Mouse (Mus musculus) forebrain, embryonic 15.5 days (tissue): ENCODE results near the gene Paqr3. TPM values are rescaled to one million over a fixed set of nuclear protein-coding genes. Genes with fewer than 3 reads are reported as not detected.

Experiments used
- ATAC-seq: fragments of 200-750 bp; cut with Nextera tagmentation; replicated peaks from 2 replicates; pipeline ENCODE4 v1.8.0; 2017; ENCODE audit warnings: mild to moderate bottlenecking, moderate TSS enrichment, moderate library complexity
- H3K27ac ChIP-seq: fragments of 300-500 bp; sonication (generic); replicated peaks from 2 replicates; pipeline ENCODE4 v1.5.1; 2015; ENCODE audit warnings: mild to moderate bottlenecking, inconsistent platforms
- H3K27me3 ChIP-seq: fragments of 300-500 bp; sonication (generic); 2 replicates; pipeline ENCODE4 v1.6.1; 2015; ENCODE audit warnings: inconsistent platforms
- H3K36me3 ChIP-seq: fragments of 300-500 bp; sonication (generic); 2 replicates; pipeline ENCODE4 v1.6.1; 2015; ENCODE audit warnings: mild to moderate bottlenecking, inconsistent platforms
- H3K4me1 ChIP-seq: fragments of 300-500 bp; sonication (generic); 2 replicates; pipeline ENCODE4 v1.6.1; 2015; ENCODE audit warnings: inconsistent platforms
- H3K4me2 ChIP-seq: fragments of 300-500 bp; sonication (generic); replicated peaks from 2 replicates; pipeline ENCODE4 v1.6.1; 2015; ENCODE audit warnings: mild to moderate bottlenecking, inconsistent platforms
- H3K4me3 ChIP-seq: fragments of 300-500 bp; sonication (generic); 2 replicates; pipeline ENCODE4 v1.5.1; 2015; ENCODE audit warnings: mild to moderate bottlenecking, inconsistent platforms
- H3K9ac ChIP-seq: fragments of 300-500 bp; sonication (generic); replicated peaks from 2 replicates; pipeline ENCODE4 v1.6.1; 2015; ENCODE audit warnings: mild to moderate bottlenecking, inconsistent platforms
- H3K9me3 ChIP-seq: fragments of 300-500 bp; sonication (generic); 2 replicates; pipeline ENCODE4 v1.6.1; 2016; ENCODE audit warnings: inconsistent platforms
- WGBS: fragments of 180-500 bp; shearing (Covaris S2); methylation state at CpG from one replicate; pipeline ENCODE4 v1.1.7; 2015; ENCODE audit warnings: mixed read lengths; 5-methylcytosine and 5-hydroxymethylcytosine counted together
- polyA plus RNA-seq: library from polyadenylated mRNA; unstranded; fragments of >200 nt; fragmentation: Nextera tagmentation; extraction: Ambion mirVana; gene quantifications from 2 replicates; pipeline ENCODE4 v1.2.1, GENCODE M21; 2015

Gene Paqr3
- polyA plus RNA-seq, 1 experiment from 2014 or later, result 21.7 TPM

DNA sequence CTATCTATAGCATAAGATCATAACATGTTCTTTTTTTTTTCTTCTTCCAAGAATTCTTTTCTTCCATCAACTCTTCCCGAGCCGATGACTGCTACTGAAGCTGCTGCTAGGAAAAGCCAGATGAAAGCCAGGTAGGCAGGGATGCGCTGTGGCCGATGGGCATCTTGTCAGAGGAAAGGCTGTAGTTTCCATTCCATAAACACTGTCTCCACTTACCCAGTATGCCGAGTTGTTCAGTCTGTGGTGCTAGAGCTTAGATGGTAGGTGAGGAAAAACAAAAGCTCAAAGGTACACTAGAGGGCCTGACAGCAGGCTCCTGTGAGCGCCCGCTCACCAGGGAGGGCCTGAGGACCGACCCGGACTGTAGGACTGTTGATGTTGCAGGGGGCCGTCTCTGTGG lies 56.6 kb downstream of the Paqr3 start:
- H3K36me3 ChIP-seq, result peaks cover 4% of the 10 kb centered on the region; the same call in 1 of the 2 replicates
- WGBS, result 79% methylated on average over 10 of the region's 10 CpGs
- no peak overlapping the region for H3K4me3 ChIP-seq
- H3K27me3 ChIP-seq, result no peaks in the 10 kb centered on the region
- no peak overlapping the region for H3K4me2 ChIP-seq
- no peaks in the 10 kb centered on the region for H3K9me3 ChIP-seq
- no peak for ATAC-seq
- no peak overlapping the region for H3K27ac ChIP-seq
- H3K9ac ChIP-seq, result no peak overlapping the region
- H3K4me1 ChIP-seq, result no peaks in the 10 kb centered on the region

DNA sequence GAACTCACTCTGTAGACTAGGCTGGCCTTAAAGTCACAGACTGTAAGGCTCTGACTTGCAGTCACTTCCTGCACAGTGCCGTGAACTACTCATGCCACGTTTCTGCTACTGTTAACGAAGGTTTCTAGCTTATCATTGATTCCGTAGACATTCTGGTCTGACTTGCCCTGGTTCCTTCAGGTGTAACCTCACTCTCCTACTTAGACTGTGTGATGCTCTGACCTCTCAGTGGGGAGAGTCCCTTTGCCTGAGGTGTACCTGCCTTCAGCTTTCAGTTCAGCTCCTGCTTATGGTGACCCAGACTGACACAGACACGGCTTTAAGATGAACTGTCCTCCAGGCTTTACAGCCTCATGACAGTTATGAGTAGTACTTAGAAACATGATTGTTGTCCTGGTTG lies 57.2 kb downstream of the Paqr3 start:
- WGBS, result 90% methylated on average over 5 of the region's 5 CpGs
- H3K27me3 ChIP-seq, result no peaks in the 10 kb centered on the region
- no peak overlapping the region for H3K27ac ChIP-seq
- H3K4me3 ChIP-seq, result no peak overlapping the region
- H3K4me1 ChIP-seq, result no peaks in the 10 kb centered on the region
- no peak overlapping the region for H3K4me2 ChIP-seq
- H3K9me3 ChIP-seq, result no peaks in the 10 kb centered on the region
- no peak for ATAC-seq
- peaks cover 4% of the 10 kb centered on the region; the same call in 1 of the 2 replicates for H3K36me3 ChIP-seq
- no peak overlapping the region for H3K9ac ChIP-seq

DNA sequence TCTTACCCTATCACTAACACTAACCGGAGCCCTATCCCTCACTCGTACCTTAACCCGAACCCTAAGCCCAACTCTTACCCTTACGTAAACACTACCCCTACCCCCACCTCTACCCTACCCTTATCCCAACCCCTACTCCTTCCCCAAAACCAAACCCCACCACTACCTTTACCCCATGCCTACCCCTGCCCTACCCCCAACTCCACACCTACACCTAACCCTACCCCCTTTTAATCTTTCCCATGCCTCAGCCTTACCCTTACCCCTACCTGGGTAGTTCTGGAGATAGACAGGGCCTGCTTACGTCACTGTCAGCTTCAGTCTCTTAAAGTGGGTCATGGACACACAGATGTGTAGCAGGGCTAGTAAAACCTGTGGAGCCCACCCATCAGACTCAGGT lies 62.5 kb downstream of the Paqr3 start:
- Histone ChIP-seq H3K4me3 (no peak overlapping the region), H3K9ac (no peak overlapping the region), H3K9me3 (no peaks in the 10 kb centered on the region), H3K27me3 (no peaks in the 10 kb centered on the region), H3K27ac (no peak overlapping the region), H3K36me3 (peaks cover 2% of the 10 kb centered on the region; the same call in 1 of the 2 replicates), H3K4me2 (no peak overlapping the region), H3K4me1 (no peaks in the 10 kb centered on the region)
- ATAC-seq, result no peak
- WGBS, result 97% methylated on average over 5 of the region's 5 CpGs

DNA sequence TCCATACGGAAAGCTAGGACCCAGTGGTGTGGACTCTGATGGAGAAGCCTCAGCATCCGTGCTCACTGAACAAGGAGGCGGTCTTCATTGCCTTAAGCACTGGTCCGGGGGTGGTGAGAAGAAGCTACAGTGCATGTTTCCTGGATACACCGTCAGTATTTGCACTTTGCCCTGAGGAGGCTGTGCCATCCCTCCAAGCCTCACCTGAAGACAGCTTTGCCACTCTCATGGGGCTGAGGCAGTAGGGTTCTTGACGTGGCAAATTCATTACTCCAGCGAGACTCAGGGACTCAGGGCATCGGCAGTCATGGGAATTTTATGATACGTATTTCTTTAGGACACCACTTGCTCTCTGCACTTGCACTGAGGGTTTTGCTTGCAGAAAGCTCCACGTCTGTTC lies 64.7 kb downstream of the Paqr3 start:
- no peak overlapping the region for H3K4me2 ChIP-seq
- no peak overlapping the region for H3K27ac ChIP-seq
- no peak overlapping the region for H3K4me3 ChIP-seq
- H3K9me3 ChIP-seq, result no peaks in the 10 kb centered on the region
- 92% methylated on average over 10 of the region's 10 CpGs for WGBS
- ATAC-seq, result no peak
- no peak overlapping the region for H3K9ac ChIP-seq
- H3K36me3 ChIP-seq, result no peaks in the 10 kb centered on the region
- no peaks in the 10 kb centered on the region for H3K27me3 ChIP-seq
- no peaks in the 10 kb centered on the region for H3K4me1 ChIP-seq

DNA sequence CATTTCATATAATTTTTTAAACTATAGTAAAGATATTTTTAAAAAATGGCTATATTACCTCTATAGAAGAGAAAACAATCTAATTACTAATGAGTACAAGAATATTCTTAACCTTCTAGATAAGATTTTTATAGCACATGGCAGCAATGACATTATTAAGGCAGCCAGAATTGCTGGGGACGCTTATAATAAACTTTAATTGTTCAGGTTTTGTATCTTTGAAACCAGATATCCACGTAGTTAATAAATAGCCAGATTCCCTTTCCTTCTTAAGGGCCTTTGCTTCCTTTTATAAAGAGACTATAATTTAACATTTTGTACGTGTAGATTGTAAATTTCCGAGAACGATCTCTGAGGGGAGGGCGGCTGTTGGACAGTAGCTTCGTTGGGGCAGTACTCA lies 66.1 kb downstream of the Paqr3 start:
- ATAC-seq, result no peak
- no peak overlapping the region for H3K27ac ChIP-seq
- WGBS, result 93% methylated on average over 7 of the region's 7 CpGs

More for the DNA sequence above, 66.1 kb downstream of the Paqr3 start:
- Histone ChIP-seq H3K9me3 (no peaks in the 10 kb centered on the region), H3K4me2 (no peak overlapping the region), H3K4me1 (no peaks in the 10 kb centered on the region), H3K27me3 (no peaks in the 10 kb centered on the region), H3K36me3 (no peaks in the 10 kb centered on the region), H3K9ac (no peak overlapping the region), H3K4me3 (no peak overlapping the region)

Other genes with a start within 250 kb of the Paqr3 start
- gene Bmp2k, start 113.9 kb downstream of the Paqr3 start, polyA plus RNA-seq, result 8.4 TPM in 2 replicates